Mouse (Mus musculus): ENCODE measurements at regions not wholly inside any gene's neighbourhood (a gene's known extent, or its start where the extent isn't known, plus 50 kb on each side); places are given as distances from the start of the nearest gene placed in this dataset.

GRCm38 (mm10) chr4:72534563-72534962 lies 317.9 kb downstream of the Aldoart1 start:
- TF ChIP-seq CTCF (IDR thresholded peaks at IDR 0.05; ENCODE audit: low read depth) (no peak), EP300 (optimal IDR thresholded peaks at IDR 0.05) (no peak)

Measured in stomach, postnatal 0 days (tissue).